Mouse (Mus musculus): Measurements from ENCODE around the gene Timm10.
A peak's percentile ranks its signal among the peaks of the same experiment; 100 is the strongest.

The Timm10 gene

GRCm38 (mm10) chr2:84859991-84860780 lies 33.4 kb downstream of the Timm10 start:
- DNase-seq (ENCODE audit: low read depth, low spot score): no peak

GRCm38 (mm10) chr2:84861430-84861829 lies 34.6 kb downstream of the Timm10 start:
- DNase-seq (ENCODE audit: low read depth, low spot score): no peak

GRCm38 (mm10) chr2:84862231-84862630 lies 35.4 kb downstream of the Timm10 start:
- DNase-seq (ENCODE audit: low read depth, low spot score): no peak

- DNase-seq (ENCODE audit: low read depth, low spot score): no peak
These were observed 39.1 kb downstream of the Timm10 start for GRCm38 (mm10) chr2:84865616-84866571.

GRCm38 (mm10) chr2:84868521-84868943 lies 41.7 kb downstream of the Timm10 start:
- DNase-seq (ENCODE audit: low read depth, low spot score): peak; percentile 32

GRCm38 (mm10) chr2:84868977-84869376 lies 42.2 kb downstream of the Timm10 start:
- no peak for DNase-seq (ENCODE audit: low read depth, low spot score)

- DNase-seq (ENCODE audit: low read depth, low spot score): no peak
These were observed 43.9 kb downstream of the Timm10 start for GRCm38 (mm10) chr2:84870623-84871160.

GRCm38 (mm10) chr2:84872105-84872716 lies 45.4 kb downstream of the Timm10 start:
- DNase-seq (ENCODE audit: low read depth, low spot score): peak; percentile 30

GRCm38 (mm10) chr2:84875842-84876241 lies 49.0 kb downstream of the Timm10 start:
- DNase-seq (ENCODE audit: low read depth, low spot score): no peak

Measured in skeletal muscle tissue, adult 2 months (tissue).